Mouse (Mus musculus) CD4-positive, CD25-positive, alpha-beta regulatory T cell, adult 4 months (primary cell): ENCODE measurements around the gene Gm9376. TPM values are rescaled to one million over a fixed set of nuclear protein-coding genes. Genes with fewer than 3 reads are reported as not detected.

ENCODE experiments used
- ATAC-seq: one replicate; pipeline ENCODE4 v1.8.0; 2017
- polyA plus RNA-seq, 2 experiments: library from polyadenylated mRNA; unstranded; fragments of 100-300 nt; shearing (Covaris generic); gene quantifications; one replicate each; pipeline ENCODE4 v1.2.1; 2017

The Gm9376 gene
- polyA plus RNA-seq, 2 experiments from 2014 or later: not detected

DNA sequence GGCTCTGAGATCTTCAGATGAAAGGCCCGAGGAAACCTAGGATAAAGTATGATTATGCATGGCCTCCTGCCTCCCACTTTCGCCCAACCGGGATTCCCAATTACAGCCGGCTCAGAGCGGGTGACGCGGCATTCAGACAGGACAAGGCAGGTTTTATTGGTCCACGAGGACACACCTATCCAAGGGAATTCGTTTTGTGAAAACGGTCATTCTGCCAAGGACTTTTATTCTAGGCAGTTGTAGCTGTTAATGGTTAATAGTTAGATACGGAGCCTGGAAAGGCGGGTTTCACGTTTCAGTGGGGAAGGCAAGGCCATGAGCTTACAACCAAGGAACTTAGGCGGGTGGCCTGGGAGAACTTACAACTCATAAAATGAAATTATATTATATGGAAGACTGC lies 16.2 kb downstream of the Gm9376 start:
- no peak for ATAC-seq

- no peak for ATAC-seq
Observed at GRCm38 (mm10) chr14:118286096-118286495, 19.3 kb downstream of the Gm9376 start.

DNA sequence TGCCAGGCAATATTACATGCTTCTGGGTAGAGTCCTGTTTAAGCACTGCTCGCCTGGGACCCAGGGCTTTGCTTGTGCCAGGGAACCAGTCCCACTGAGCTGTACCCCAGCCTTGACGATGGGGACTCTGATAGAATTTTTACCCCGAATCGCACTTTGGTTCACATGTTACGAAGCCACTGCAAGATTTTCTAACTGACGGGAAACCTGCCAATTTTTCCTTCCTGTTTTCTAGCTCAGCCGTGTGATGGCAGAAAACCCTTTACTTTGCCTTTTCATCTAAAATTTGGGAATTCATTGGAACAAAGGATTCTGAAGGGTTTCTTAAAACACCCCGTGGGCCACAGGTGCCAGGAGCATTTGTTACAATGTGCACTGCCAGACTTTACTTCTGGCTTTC lies 22.4 kb downstream of the Gm9376 start:
- no peak for ATAC-seq

DNA sequence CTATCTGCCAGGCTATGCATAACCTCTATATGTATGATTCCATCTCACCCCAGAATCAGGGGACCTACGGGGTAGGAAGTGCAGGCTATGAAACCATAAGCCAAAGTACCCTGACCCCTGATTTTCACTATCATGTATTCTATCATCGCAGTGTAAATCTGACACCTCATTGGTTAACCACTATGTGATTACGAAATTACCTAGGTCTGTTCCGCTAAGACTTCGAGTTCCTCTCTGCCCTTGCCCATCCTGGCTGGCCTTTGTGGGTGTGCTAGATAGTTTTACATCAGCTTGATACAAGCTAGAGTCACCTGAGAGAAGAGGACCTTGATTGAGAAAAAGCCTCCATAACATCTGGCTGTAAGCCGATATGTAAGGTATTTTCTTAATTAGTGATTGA lies 23.2 kb downstream of the Gm9376 start:
- no peak for ATAC-seq

DNA sequence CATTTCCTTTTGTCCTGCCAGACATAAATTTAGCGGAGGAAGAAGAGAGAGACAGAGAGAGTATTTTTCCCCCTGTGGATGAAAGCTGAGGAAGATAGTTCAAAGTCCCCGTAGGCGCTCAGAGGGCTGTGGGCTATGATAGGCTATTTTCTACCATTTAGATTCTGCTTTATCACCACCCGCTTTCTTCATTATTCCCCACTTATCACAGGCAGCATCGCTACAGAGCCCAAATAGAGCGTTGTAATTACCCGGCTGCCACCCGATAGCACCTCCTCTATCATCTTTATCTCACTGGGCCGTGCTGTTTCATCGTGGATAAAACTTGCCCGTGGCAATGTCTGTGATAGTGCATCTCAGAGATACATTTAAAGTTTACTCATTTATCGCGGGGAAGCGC lies 35.8 kb downstream of the Gm9376 start:
- no peak for ATAC-seq

DNA sequence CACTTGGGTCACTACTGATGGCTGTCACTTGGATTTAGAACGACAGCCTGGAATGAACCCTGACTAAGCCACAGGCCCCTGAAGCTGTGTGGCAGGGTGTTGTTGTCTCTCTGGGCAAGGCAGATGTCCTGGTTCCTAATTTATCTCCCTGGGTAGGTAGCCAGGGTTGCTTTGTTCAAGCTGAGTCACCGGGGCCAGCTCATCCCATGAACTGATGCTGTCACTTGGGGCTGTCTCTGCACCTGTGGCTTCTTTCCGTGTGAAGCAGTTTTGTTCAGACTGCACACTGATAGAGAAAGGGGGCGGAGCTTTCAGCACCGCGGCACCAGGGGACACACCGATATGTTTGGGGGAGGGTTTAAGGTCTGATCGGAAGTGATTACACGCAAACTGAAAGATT lies 37.8 kb downstream of the Gm9376 start:
- ATAC-seq: no peak

GRCm38 (mm10) chr14:118305951-118306350 lies 39.2 kb downstream of the Gm9376 start:
- ATAC-seq: no peak

- no peak for ATAC-seq
Observed at GRCm38 (mm10) chr14:118307060-118307459, 40.3 kb downstream of the Gm9376 start.

GRCm38 (mm10) chr14:118311703-118312102 lies 44.9 kb downstream of the Gm9376 start:
- no peak for ATAC-seq

DNA sequence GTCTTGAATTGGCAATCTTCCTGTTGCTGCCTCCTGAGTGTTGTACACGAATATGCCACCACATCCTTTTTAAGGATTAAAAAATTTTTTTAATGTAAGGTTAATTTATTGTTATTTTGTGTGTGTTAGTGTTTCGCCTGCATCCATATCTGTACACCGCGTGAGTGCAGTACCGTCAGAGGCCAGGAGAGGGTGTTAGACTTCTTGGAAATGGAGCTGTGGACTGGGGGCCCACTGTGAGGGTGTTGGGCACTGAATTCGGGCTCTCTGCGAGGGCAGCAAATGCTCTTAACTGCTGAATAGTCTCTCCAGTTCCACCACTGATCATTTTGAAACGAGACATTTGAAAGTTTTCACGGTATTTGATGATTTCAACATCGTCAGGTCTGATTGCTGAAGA lies 45.9 kb downstream of the Gm9376 start:
- ATAC-seq: no peak

DNA sequence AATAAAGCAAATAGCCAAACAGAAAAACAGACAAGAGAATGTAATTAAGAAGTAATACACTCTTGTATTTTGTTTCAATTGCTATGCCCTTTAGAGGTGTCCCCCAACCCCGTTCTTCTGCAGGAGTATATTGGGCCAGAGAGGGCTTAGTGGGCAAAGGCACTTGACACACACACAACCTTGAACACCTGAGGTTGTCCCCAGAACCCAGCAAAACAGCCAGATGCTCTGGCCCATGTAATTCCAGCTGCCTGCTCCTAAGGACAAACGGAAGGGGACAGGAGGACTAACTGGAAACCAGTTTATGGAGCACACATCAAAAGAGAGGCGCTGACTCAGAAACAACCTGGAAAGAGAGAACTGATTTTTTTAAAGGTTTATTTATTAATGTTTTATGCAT lies 47.2 kb downstream of the Gm9376 start:
- ATAC-seq: no peak

DNA sequence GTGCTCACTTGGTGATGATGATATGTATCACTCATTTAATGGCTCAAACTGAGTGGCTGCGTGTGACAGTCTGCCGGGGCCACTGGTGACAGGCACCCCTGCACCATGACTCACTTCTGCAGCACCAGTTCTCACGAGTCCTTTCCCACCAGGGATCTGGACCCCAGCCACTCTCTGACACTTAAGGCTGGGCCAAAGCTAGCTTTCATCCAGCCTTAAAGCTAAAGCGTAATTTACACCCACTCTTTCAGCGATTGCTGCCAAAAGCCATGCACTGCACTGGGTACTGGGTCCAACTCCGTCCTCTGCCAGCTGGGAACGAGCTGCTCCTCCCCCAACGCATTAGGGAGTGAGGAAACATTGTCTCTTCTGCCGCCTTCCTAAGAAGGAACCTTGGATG lies 50.5 kb downstream of the Gm9376 start:
- no peak for ATAC-seq

Other genes starting within 250 kb of the Gm9376 start
- under 1 TPM in 1 of 2 experiments, not detected in 1; 0.36 TPM for gene Dct, start 214.7 kb upstream of the Gm9376 start, polyA plus RNA-seq
- 10 to 100 TPM; 29.4 to 37.5 TPM for gene Tgds, start 134.2 kb upstream of the Gm9376 start, polyA plus RNA-seq
- gene Gpr180, start 129.8 kb upstream of the Gm9376 start, polyA plus RNA-seq: 1 to 10 TPM; 5.2 to 5.8 TPM
- not detected for gene Sox21, start 29.9 kb upstream of the Gm9376 start, polyA plus RNA-seq